Mouse (Mus musculus) ES-E14 (cell line): ENCODE measurements around the gene Pced1b. TPM values are rescaled to one million over a fixed set of nuclear protein-coding genes. Genes with fewer than 3 reads are reported as not detected.

Experiments
- DNase-seq: peaks from one replicate; pipeline ENCODE4 v3.0.0-alpha.2; 2013; ENCODE audit warnings: low read depth, low spot score
- H3K27ac ChIP-seq: 2 replicates; pipeline ENCODE4 v1.5.1; 2012; ENCODE audit warnings: low read depth, mild to moderate bottlenecking, low read length, moderate library complexity, mixed read lengths; ENCODE audit not compliant: poor library complexity, insufficient read depth, severe bottlenecking
- H3K36me3 ChIP-seq: 2 replicates; pipeline ENCODE4 v1.6.1; 2012; ENCODE audit warnings: mild to moderate bottlenecking, low read length, moderate library complexity, mixed read lengths; ENCODE audit not compliant: control insufficient read depth, poor library complexity, insufficient read depth, severe bottlenecking
- H3K4me1 ChIP-seq, 2 experiments: fragments of 150-350 bp in 1 of 2; sonication (generic) in 1 of 2; 2 replicates each; pipeline ENCODE4 v1.6.1; 2012; ENCODE audit warnings: low read length in 2 of 2, mild to moderate bottlenecking in 1 of 2, mixed read lengths in 1 of 2; ENCODE audit not compliant: control insufficient read depth in 2 of 2, insufficient read depth in 2 of 2, poor library complexity in 1 of 2
- H3K4me3 ChIP-seq, 2 experiments: fragments of 150-350 bp in 1 of 2; sonication (generic) in 1 of 2; 2 replicates each; pipeline ENCODE4 v1.5.1; 2012; ENCODE audit warnings: low read length in 2 of 2, low read depth in 1 of 2, mild to moderate bottlenecking in 1 of 2, mixed read lengths in 1 of 2; ENCODE audit not compliant: insufficient read depth in 1 of 2, poor library complexity in 1 of 2, severe bottlenecking in 1 of 2
- H3K9ac ChIP-seq: 2 replicates; pipeline ENCODE4 v1.6.1; 2012; ENCODE audit warnings: low read depth, mild to moderate bottlenecking, low read length, mixed read lengths; ENCODE audit not compliant: poor library complexity, insufficient read depth, severe bottlenecking
- H3K9me3 ChIP-seq: fragments of 150-350 bp; sonication (generic); 2 replicates; pipeline ENCODE4 v1.6.1; 2012; ENCODE audit warnings: low read depth, mild to moderate bottlenecking, low read length; ENCODE audit not compliant: control insufficient read depth, insufficient read depth
- CHD2 ChIP-seq: IDR thresholded peaks from 2 replicates; pipeline ENCODE4 v1.6.1; 2014; ENCODE audit warnings: mild to moderate bottlenecking, low read depth, low read length, inconsistent platforms
- HCFC1 ChIP-seq: IDR thresholded peaks from 2 replicates; pipeline ENCODE4 v1.6.1; 2012; ENCODE audit warnings: low read length, inconsistent platforms, borderline replicate concordance; ENCODE audit not compliant: insufficient read depth
- MAFK ChIP-seq: IDR thresholded peaks from 2 replicates; pipeline ENCODE4 v1.6.1; 2014; ENCODE audit warnings: mild to moderate bottlenecking, low read depth, low read length, inconsistent platforms; ENCODE audit not compliant: insufficient read depth
- ZC3H11A ChIP-seq: IDR thresholded peaks from 2 replicates; pipeline ENCODE4 v1.6.1; 2012; ENCODE audit warnings: low read depth, mild to moderate bottlenecking, inconsistent platforms, low read length, borderline replicate concordance
- ZNF384 ChIP-seq: IDR thresholded peaks from 2 replicates; pipeline ENCODE4 v1.6.1; 2012; ENCODE audit warnings: low read depth, low read length, inconsistent platforms
- in situ Hi-C, 2 experiments: fragments of 600-800 bp; cut with MboI; formaldehyde crosslinking; loops; one replicate each; pipeline ENCODE4 v1.15.1; 2025; ENCODE audit warnings: low sequenced_read_pairs in 2 of 2, inconsistent platforms in 1 of 2; ENCODE audit not compliant: unreplicated experiment in 2 of 2
- total RNA-seq: library from RNA; depleted of rRNA; stranded (reverse); fragments of 300-350 nt; gene quantifications from 2 replicates; pipeline ENCODE4 v1.2.3, GENCODE M21; 2012

Pced1b gene
- total RNA-seq, 1 experiment, result 29.0 TPM

DNA sequence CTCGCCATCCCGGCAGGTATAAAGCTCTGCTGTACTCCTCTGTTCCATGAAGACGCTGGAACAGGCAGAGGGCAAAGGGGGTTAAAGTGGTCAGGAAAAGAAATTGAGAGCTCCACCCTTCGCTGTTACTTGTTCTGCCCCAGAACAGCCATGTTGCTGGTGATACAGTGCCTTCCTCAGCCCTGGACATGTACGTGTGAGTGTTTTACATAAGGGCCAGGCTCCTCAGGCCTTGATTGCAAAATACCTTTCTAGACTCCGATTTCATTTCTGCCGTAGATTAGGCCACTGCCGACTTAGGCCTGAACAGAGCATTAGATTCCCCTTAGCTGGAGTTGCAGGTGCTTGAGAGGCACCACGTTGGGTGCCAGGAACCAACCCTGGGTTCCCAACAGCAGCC is 97.0 kb downstream of the Pced1b start:
- H3K36me3 ChIP-seq, result no peaks in the 10 kb centered on the region
- no peak for TF ChIP-seq CHD2
- no peak for TF ChIP-seq MAFK
- TF ChIP-seq HCFC1, result no peak
- no peak for TF ChIP-seq ZNF384
- in situ Hi-C loops, result no loop called here

GRCm38 (mm10) chr15:97345110-97345509 is 98.2 kb downstream of the Pced1b start:
- in situ Hi-C loops, result no loop called here
- H3K4me3 ChIP-seq, result peak overlapping the region in 1 of 2 experiments; percentile 0; a peak in 3 of 4 replicates

More for the DNA sequence above, 97.0 kb downstream of the Pced1b start:
- H3K9me3 ChIP-seq, result no peaks in the 10 kb centered on the region
- H3K4me1 ChIP-seq, result peaks cover 22 to 44% of the 10 kb centered on the region in 2 experiments
- no peak overlapping the region for H3K4me3 ChIP-seq
- peak overlapping the region; percentile 18; the same call in 1 of the 2 replicates for H3K9ac ChIP-seq
- H3K27ac ChIP-seq, result peak overlapping the region; percentile 42; the same call in 1 of the 2 replicates
- no peak for DNase-seq

DNA sequence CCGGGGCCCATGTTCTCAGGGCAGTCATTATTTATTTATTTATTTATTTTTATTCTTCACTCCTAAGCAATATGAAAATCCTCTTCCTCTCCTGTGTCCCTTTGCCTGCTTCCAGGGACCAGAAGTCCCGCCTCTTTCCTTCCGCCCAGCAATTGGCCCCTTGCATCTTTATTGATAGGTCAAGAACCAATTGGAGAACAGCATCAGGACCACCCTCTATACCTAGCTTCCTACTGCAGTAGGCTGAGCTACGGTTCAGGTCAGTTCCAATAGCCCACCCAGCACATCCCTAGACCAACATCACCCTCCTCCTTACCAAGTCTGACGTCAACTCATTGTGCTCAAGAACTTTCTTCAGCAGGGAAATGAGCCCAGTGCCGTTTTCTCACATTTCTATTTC is 99.0 kb downstream of the Pced1b start:
- DNase-seq, result peak; percentile 71
- Histone ChIP-seq H3K9ac (no peak overlapping the region; the same call in 1 of the 2 replicates), H3K36me3 (no peaks in the 10 kb centered on the region), H3K27ac (no peak overlapping the region; the same call in 1 of the 2 replicates), H3K4me1 (peaks cover 24 to 47% of the 10 kb centered on the region in 2 experiments), H3K4me3 (peak overlapping the region; percentile 24 to 25; a peak in 2 of 4 replicates), H3K9me3 (no peaks in the 10 kb centered on the region)
- no peak for TF ChIP-seq MAFK
- no peak for TF ChIP-seq ZC3H11A
- TF ChIP-seq HCFC1, result no peak
- no peak for TF ChIP-seq ZNF384
- TF ChIP-seq CHD2, result peak; percentile 83
- in situ Hi-C loops, result no loop called here

More at GRCm38 (mm10) chr15:97345110-97345509, 98.2 kb downstream of the Pced1b start:
- peak overlapping the region; percentile 46; the same call in 1 of the 2 replicates for H3K27ac ChIP-seq
- peak overlapping the region; percentile 68; the same call in 1 of the 2 replicates for H3K9ac ChIP-seq
- peaks cover 18 to 41% of the 10 kb centered on the region in 2 experiments for H3K4me1 ChIP-seq
- no peaks in the 10 kb centered on the region for H3K9me3 ChIP-seq
- DNase-seq, result no peak
- TF ChIP-seq ZNF384, result no peak
- no peak for TF ChIP-seq MAFK
- no peak for TF ChIP-seq HCFC1
- TF ChIP-seq CHD2, result no peak
- no peaks in the 10 kb centered on the region for H3K36me3 ChIP-seq

DNA sequence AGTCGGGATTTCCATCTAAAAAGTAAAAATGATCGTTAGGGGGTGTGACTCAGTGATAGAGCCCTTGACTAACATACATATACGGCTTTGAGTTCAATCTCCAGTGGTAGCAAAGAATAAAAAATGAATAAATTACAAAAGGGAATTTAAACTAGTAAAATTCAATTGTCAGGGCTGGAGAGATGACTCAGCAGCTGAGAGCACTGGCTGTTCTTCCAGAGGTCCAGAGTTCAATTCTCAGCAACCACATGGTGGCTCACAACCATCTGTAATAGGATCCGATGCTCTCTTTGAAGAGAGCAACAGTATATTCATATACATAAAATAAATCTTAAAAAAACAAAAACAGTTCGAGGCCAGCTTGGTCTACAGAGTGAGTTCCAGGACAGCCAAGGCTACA is 99.5 kb downstream of the Pced1b start:
- no peak overlapping the region; the same call in 1 of the 2 replicates for H3K27ac ChIP-seq
- DNase-seq, result no peak
- no peak overlapping the region for H3K9ac ChIP-seq
- peaks cover 27 to 48% of the 10 kb centered on the region in 2 experiments for H3K4me1 ChIP-seq
- H3K9me3 ChIP-seq, result no peaks in the 10 kb centered on the region
- no peaks in the 10 kb centered on the region for H3K36me3 ChIP-seq
- TF ChIP-seq ZC3H11A (no peak), MAFK (peak; percentile 20; the same call in 1 of the 2 replicates), CHD2 (no peak)
- H3K4me3 ChIP-seq, result no peak overlapping the region
- in situ Hi-C loops, result no loop called here

DNA sequence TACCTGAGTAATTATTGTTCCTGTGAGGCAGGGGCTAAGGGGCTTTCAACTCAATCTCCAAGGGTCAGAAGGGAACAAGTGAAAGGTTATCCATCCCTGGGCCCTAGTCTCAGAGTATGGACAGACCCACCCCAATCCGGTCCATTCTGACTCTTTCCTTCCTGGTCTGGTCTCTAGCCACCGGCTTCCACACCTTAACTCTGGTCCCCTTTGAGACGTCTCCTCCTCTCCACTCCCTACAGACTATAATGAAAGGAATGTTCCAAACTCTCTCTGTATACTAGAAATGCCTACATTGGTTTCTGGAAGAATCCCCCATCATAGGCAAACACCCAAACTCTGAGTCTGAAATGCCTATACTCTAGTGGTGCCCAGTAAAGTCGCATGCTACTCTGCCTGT is 100.0 kb downstream of the Pced1b start:
- H3K9me3 ChIP-seq, result no peaks in the 10 kb centered on the region
- H3K27ac ChIP-seq, result no peak overlapping the region
- H3K36me3 ChIP-seq, result no peaks in the 10 kb centered on the region
- DNase-seq, result no peak
- no peak overlapping the region for H3K4me3 ChIP-seq
- peaks cover 27 to 48% of the 10 kb centered on the region in 2 experiments for H3K4me1 ChIP-seq
- no peak overlapping the region for H3K9ac ChIP-seq
- no peak for TF ChIP-seq ZC3H11A
- in situ Hi-C loops, result no loop called here
